Mouse (Mus musculus) testis, adult 2 months (tissue): ENCODE results near the gene Cort.

ENCODE experiments used
- CTCF ChIP-seq: fragments of 200-500 bp; IDR thresholded peaks from 2 replicates; pipeline ENCODE4 v1.5.1; 2012; ENCODE audit warnings: low read depth, mild to moderate bottlenecking, inconsistent platforms, low read length, moderate library complexity; ENCODE audit not compliant: control insufficient read depth, insufficient read depth, insufficient replicate concordance
- POLR2A ChIP-seq: fragments of 200-500 bp; IDR thresholded peaks from 2 replicates; pipeline ENCODE4 v1.6.1; 2012; ENCODE audit warnings: low read depth, mild to moderate bottlenecking, inconsistent platforms, low read length, moderate library complexity; ENCODE audit not compliant: control insufficient read depth

- TF ChIP-seq POLR2A = no peak
- TF ChIP-seq CTCF = no peak
These were observed 46.1 kb upstream of the Cort start for GRCm38 (mm10) chr4:149172666-149173065.
